Mouse (Mus musculus) lung, postnatal 0 days (tissue): ENCODE measurements around the gene Spsb2.

ENCODE experiments used
- CTCF ChIP-seq: IDR thresholded peaks from 2 replicates; pipeline ENCODE4 v1.5.1; 2016; ENCODE audit warnings: antibody characterized with exemption, mild to moderate bottlenecking
- EP300 ChIP-seq: IDR thresholded peaks from 2 replicates; pipeline ENCODE4 v1.6.1; 2016; ENCODE audit warnings: antibody characterized with exemption, mild to moderate bottlenecking, control low read depth

DNA sequence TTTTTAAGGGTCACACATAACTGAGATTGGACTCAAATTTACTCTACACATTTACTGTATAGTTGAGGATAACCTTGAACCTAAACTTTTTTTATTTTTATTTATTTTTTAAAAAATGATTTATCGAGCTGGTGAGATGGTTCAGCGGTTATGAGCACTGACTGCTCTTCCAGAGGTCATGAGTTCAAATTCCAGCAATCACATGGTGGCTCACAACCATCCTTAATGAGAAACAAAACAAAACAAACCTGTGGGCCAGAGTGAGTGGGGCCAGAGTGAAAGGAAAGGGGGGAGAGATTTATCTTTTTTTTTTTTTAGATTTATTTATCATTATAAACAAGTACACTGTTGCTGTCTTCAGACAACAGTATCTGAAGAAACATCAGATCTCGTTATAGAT is 16.6 kb upstream of the Spsb2 start:
- TF ChIP-seq EP300 (no peak), CTCF (no peak)
